Mouse (Mus musculus): ENCODE data around the gene Tubb5.

Gene Tubb5

GRCm38 (mm10) chr17:35824402-35824801, 13.7 kb downstream of the Tubb5 start:
- no peak for DNase-seq

- DNase-seq: peak; percentile 78 to 80
These were observed 14.9 kb downstream of the Tubb5 start, which contains the start of gene Flot1 for GRCm38 (mm10) chr17:35822964-35823937. Gene Flot1, plus strand, starts transcription at chr17:35823230.

GRCm38 (mm10) chr17:35822564-35822963, 15.5 kb downstream of the Tubb5 start:
- DNase-seq: peak in 1 of 2 experiments; percentile 7

- peak; percentile 31 to 39 for DNase-seq
These were observed 16.4 kb downstream of the Tubb5 start, which contains the start of gene Ier3 for GRCm38 (mm10) chr17:35821439-35822430. Gene Ier3, plus strand, starts transcription at chr17:35821684.

- no peak for DNase-seq
These were observed 18.0 kb downstream of the Tubb5 start for GRCm38 (mm10) chr17:35820111-35820510.

- no peak for DNase-seq
These were observed 20.9 kb downstream of the Tubb5 start for GRCm38 (mm10) chr17:35817226-35817625.

GRCm38 (mm10) chr17:35816686-35817085, 21.4 kb downstream of the Tubb5 start:
- DNase-seq: no peak

- no peak for DNase-seq
These were observed 22.3 kb downstream of the Tubb5 start for GRCm38 (mm10) chr17:35815836-35816235.

- DNase-seq: no peak
These were observed 23.4 kb downstream of the Tubb5 start for GRCm38 (mm10) chr17:35814678-35815077.

- DNase-seq: peak in 1 of 2 experiments; percentile 11
These were observed 24.5 kb downstream of the Tubb5 start for GRCm38 (mm10) chr17:35813653-35814052.

GRCm38 (mm10) chr17:35813245-35813647, 24.9 kb downstream of the Tubb5 start:
- no peak for DNase-seq

GRCm38 (mm10) chr17:35812736-35813135, 25.4 kb downstream of the Tubb5 start:
- no peak for DNase-seq

- DNase-seq: no peak
These were observed 25.8 kb downstream of the Tubb5 start for GRCm38 (mm10) chr17:35812307-35812706.

- DNase-seq: no peak
These were observed 27.0 kb downstream of the Tubb5 start for GRCm38 (mm10) chr17:35810900-35811648.

- DNase-seq: no peak
These were observed 28.7 kb downstream of the Tubb5 start for GRCm38 (mm10) chr17:35809395-35809794.

- no peak for DNase-seq
These were observed 30.0 kb downstream of the Tubb5 start for GRCm38 (mm10) chr17:35808073-35808472.

GRCm38 (mm10) chr17:35803858-35804399, 34.2 kb downstream of the Tubb5 start:
- DNase-seq: no peak

- DNase-seq: no peak
These were observed 35.1 kb downstream of the Tubb5 start for GRCm38 (mm10) chr17:35803020-35803419.

- no peak for DNase-seq
These were observed 37.2 kb downstream of the Tubb5 start for GRCm38 (mm10) chr17:35800905-35801304.

GRCm38 (mm10) chr17:35796835-35797234, 41.3 kb downstream of the Tubb5 start:
- DNase-seq: no peak

GRCm38 (mm10) chr17:35795656-35796055, 42.5 kb downstream of the Tubb5 start:
- DNase-seq: no peak

GRCm38 (mm10) chr17:35795099-35795498, 43.0 kb downstream of the Tubb5 start:
- no peak for DNase-seq

Data from B cell, adult 2 months (primary cell).